Mouse (Mus musculus) embryo, embryonic 10.5 days (tissue): Measurements from ENCODE around the gene Mfsd11.
"Not testable (repeated sequence)": the region's sequence is repeated elsewhere in the genome, so short reads cannot be mapped to it uniquely, and the experiment has no call there.

Source experiments
- DNase-seq: peaks from one replicate; pipeline ENCODE4 v3.0.0-alpha.2; 2015; ENCODE audit warnings: low spot score

Mfsd11 gene

GRCm38 (mm10) chr11:116821057-116821940 lies 30.9 kb upstream of the Mfsd11 start:
- DNase-seq: no peak

GRCm38 (mm10) chr11:116822215-116822614 lies 30.0 kb upstream of the Mfsd11 start:
- no peak for DNase-seq

- no peak for DNase-seq
These were observed 29.6 kb upstream of the Mfsd11 start for GRCm38 (mm10) chr11:116822626-116823025.

- DNase-seq: no peak
These were observed 29.0 kb upstream of the Mfsd11 start for GRCm38 (mm10) chr11:116823255-116823654.

GRCm38 (mm10) chr11:116823885-116824284 lies 28.4 kb upstream of the Mfsd11 start:
- not testable (repeated sequence) for DNase-seq

GRCm38 (mm10) chr11:116825230-116825629 lies 27.0 kb upstream of the Mfsd11 start:
- no peak for DNase-seq

GRCm38 (mm10) chr11:116826550-116827504 lies 25.4 kb upstream of the Mfsd11 start:
- peak; percentile 66 for DNase-seq

- DNase-seq: peak; percentile 86
These were observed 24.6 kb upstream of the Mfsd11 start, which contains the start of gene Mxra7 for GRCm38 (mm10) chr11:116827534-116828165. Mxra7 (minus strand) TSS chr11:116828046.

- DNase-seq: peak; percentile 63
These were observed 20.0 kb upstream of the Mfsd11 start for GRCm38 (mm10) chr11:116832172-116832685.

GRCm38 (mm10) chr11:116834954-116835353 lies 17.3 kb upstream of the Mfsd11 start:
- DNase-seq: no peak

GRCm38 (mm10) chr11:116836283-116836682 lies 16.0 kb upstream of the Mfsd11 start:
- no peak for DNase-seq

GRCm38 (mm10) chr11:116837441-116837840 lies 14.8 kb upstream of the Mfsd11 start:
- DNase-seq: no peak

GRCm38 (mm10) chr11:116838936-116839335 lies 13.3 kb upstream of the Mfsd11 start:
- DNase-seq: no peak

- no peak for DNase-seq
These were observed 12.6 kb upstream of the Mfsd11 start for GRCm38 (mm10) chr11:116839601-116840000.

- no peak for DNase-seq
These were observed 11.5 kb upstream of the Mfsd11 start for GRCm38 (mm10) chr11:116840748-116841147.

GRCm38 (mm10) chr11:116842531-116843260 lies 9.5 kb upstream of the Mfsd11 start:
- DNase-seq: peak; percentile 72

GRCm38 (mm10) chr11:116843261-116844233 lies 8.7 kb upstream of the Mfsd11 start, which contains the start of the genes Mettl23 and Jmjd6:
Mettl23 (plus strand) TSS chr11:116843278.
Jmjd6 (minus strand) TSS chr11:116843449.
- DNase-seq: peak; percentile 97

- no peak for DNase-seq
These were observed 5.6 kb upstream of the Mfsd11 start for GRCm38 (mm10) chr11:116846593-116847181.
